Mouse (Mus musculus) stomach, embryonic 16.5 days (tissue): ENCODE data around the gene Arcn1. TPM values are rescaled to one million over a fixed set of nuclear protein-coding genes. Genes with fewer than 3 reads are reported as not detected.
A peak's percentile ranks its signal among the peaks of the same experiment; 100 is the strongest.

Experiments used
- ATAC-seq: fragments of 200-750 bp; cut with Nextera tagmentation; 2 replicates; pipeline ENCODE4 v1.8.0; 2017; ENCODE audit warnings: moderate number of reproducible peaks, moderate TSS enrichment; ENCODE audit not compliant: insufficient read depth, low FRiP score
- H3K27ac ChIP-seq: fragments of 300-500 bp; sonication (generic); 2 replicates; pipeline ENCODE4 v1.5.1; 2014; ENCODE audit warnings: low read length
- H3K27me3 ChIP-seq: fragments of 300-500 bp; sonication (generic); 2 replicates; pipeline ENCODE4 v1.6.1; 2014; ENCODE audit warnings: low read length, control low read depth, mixed read lengths; ENCODE audit not compliant: control insufficient read depth, insufficient read depth
- H3K36me3 ChIP-seq: fragments of 300-500 bp; sonication (generic); 2 replicates; pipeline ENCODE4 v1.6.1; 2014; ENCODE audit warnings: low read length; ENCODE audit not compliant: control insufficient read depth, insufficient read depth
- H3K4me1 ChIP-seq: fragments of 300-500 bp; sonication (generic); 2 replicates; pipeline ENCODE4 v1.6.1; 2014; ENCODE audit warnings: low read length, control low read depth, mixed read lengths; ENCODE audit not compliant: control insufficient read depth, insufficient read depth
- H3K4me2 ChIP-seq: fragments of 300-500 bp; sonication (generic); 2 replicates; pipeline ENCODE4 v1.6.1; 2014; ENCODE audit warnings: low read depth, low read length, mixed read lengths
- H3K4me3 ChIP-seq: fragments of 300-500 bp; sonication (generic); replicated peaks from 2 replicates; pipeline ENCODE4 v1.5.1; 2014; ENCODE audit warnings: mild to moderate bottlenecking, low read length
- H3K9ac ChIP-seq: fragments of 300-500 bp; sonication (generic); 2 replicates; pipeline ENCODE4 v1.6.1; 2014; ENCODE audit warnings: low read length
- H3K9me3 ChIP-seq: fragments of 300-500 bp; sonication (generic); replicated peaks from 2 replicates; pipeline ENCODE4 v1.6.1; 2016; ENCODE audit warnings: low read length, control low read depth; ENCODE audit not compliant: control insufficient read depth
- WGBS: fragments of 180-500 bp; shearing (Covaris S2); extraction: QIAGEN DNeasy Blood & Tissue Kit; methylation state at CpG from one replicate; pipeline ENCODE4 v1.1.7; 2014; 5-methylcytosine and 5-hydroxymethylcytosine counted together
- polyA plus RNA-seq: library from polyadenylated mRNA; unstranded; fragments of >200 nt; fragmentation: Nextera tagmentation; extraction: Ambion mirVana; gene quantifications from 2 replicates; pipeline ENCODE4 v1.2.1, GENCODE M21; 2015

Gene Arcn1
- polyA plus RNA-seq, 1 experiment from 2014 or later, result 212 TPM

DNA sequence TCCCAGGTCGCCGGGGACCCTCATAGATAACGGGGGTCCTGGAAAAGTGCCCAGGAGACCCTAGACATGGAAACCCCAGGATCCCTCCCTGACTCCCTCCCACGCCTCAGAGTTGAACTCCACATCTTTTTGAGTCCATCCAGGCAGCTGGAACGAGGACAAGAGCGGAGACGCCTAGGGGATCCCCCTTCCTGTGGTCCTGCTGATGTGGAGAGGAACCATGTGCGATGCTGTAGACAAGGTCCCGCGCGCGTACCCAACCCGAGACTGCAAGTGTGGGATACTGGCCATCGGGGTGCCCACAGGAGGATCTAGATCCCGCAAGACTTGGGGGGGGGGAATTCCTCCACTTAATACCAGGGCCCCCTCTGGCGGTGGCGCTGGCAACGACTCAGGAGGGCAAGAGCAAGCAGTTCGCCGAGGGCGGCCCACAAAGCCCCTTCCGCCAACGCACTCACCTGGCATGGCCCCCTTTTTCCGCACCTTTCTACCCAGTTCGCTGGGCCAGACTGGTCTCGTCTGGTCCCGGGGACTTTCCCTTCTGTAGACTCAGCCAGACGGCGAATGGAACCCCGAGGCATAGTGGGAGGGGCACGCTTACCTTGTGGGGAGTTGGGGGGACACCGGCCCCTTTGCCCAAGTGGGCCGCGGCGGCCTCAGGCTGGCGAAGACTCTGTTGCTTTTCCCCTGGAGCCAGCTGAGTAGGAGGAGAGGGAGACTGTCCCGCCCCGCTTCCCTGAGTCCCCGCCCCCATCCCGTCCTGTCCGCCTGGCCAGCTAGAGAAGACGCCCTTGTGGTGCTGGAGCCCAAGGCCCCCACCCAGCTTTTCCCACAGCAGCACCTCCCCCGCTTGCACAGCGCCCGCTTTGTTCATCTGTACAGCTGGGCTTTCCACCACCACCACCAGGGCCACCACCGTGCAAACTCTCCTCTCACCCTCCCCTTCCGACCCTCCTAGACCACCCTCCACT, 32.8 kb downstream of the Arcn1 start, which contains the start of gene Phldb1:
TSS of gene Phldb1 (minus strand) at position 675 of the 971 bp plus-strand sequence.
- Histone ChIP-seq H3K36me3 (no peaks in the 10 kb centered on the region), H3K4me1 (peaks cover 27% of the 10 kb centered on the region)
- WGBS, result 1% methylated on average over 47 of the region's 47 CpGs

DNA sequence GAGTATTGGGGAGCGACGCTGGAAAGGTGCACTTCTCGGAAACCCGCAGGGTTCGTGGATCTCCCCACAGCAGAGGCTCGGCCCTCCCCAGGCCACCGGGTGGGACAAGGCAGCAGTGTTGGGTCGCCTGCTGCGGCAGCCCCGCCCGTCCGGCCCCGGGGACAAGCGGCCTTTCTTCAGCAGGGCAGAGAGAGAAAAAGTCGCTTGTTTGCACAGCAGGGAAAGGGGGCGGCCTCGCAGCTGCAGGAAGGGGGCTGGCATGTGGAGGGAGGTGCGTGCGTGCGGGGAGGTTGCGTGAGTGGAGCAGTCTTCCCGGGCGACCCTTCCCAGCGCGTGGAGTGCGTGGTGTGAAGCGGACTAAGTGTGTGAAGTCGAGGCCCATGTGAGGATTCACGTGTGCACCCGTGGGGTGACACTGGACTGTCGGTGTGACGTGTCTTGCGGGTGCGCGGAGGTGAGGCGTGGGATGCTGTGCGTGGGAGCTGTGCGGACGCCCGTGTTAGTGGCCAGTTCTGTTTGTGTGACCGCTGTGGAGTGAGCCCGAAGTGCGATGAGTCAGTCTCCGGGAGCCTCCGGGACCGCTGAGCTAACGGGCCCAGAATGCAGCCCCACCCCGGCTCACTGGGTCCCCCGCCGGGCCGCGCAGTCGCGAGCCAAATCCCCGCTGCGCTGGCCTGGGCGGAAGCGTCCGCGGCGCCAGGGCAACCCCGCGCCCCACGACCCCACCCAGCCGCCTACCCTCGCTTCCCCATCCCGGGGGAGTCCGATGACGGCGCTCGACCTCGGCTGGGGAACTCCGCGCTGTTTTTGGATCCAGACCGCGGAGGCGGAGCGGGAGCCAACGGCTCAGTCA, 33.7 kb downstream of the Arcn1 start:
- H3K27me3 ChIP-seq, result no peaks in the 10 kb centered on the region; the same call in 1 of the 2 replicates
- H3K4me3 ChIP-seq, result peak overlapping the region; percentile 67
- WGBS, result 1% methylated on average over 79 of the region's 79 CpGs
- H3K4me1 ChIP-seq, result peaks cover 27% of the 10 kb centered on the region
- H3K9ac ChIP-seq, result peak overlapping the region; percentile 74
- no peaks in the 10 kb centered on the region for H3K36me3 ChIP-seq
- H3K4me2 ChIP-seq, result peak overlapping the region; percentile 95
- H3K27ac ChIP-seq, result peak overlapping the region; percentile 61
- H3K9me3 ChIP-seq, result no peaks in the 10 kb centered on the region
- ATAC-seq, result peak; percentile 57

More for the DNA sequence above, 32.8 kb downstream of the Arcn1 start, which contains the start of gene Phldb1:
- H3K27ac ChIP-seq, result peak within 1 kb of the TSS; percentile 61
- H3K9me3 ChIP-seq, result no peaks in the 10 kb centered on the region
- H3K9ac ChIP-seq, result peak within 1 kb of the TSS; percentile 74
- H3K4me3 ChIP-seq, result peak within 1 kb of the TSS; percentile 67
- peak within 1 kb of the TSS; percentile 95 for H3K4me2 ChIP-seq
- no peaks in the 10 kb centered on the region; the same call in 1 of the 2 replicates for H3K27me3 ChIP-seq
- peak; percentile 83 for ATAC-seq

GRCm38 (mm10) chr9:44732921-44733530, 34.6 kb downstream of the Arcn1 start:
- Histone ChIP-seq H3K9ac (peak overlapping the region; percentile 74), H3K27ac (peak overlapping the region; percentile 61), H3K4me1 (peaks cover 27% of the 10 kb centered on the region), H3K4me2 (peak overlapping the region; percentile 95), H3K4me3 (peak overlapping the region; percentile 67), H3K9me3 (no peaks in the 10 kb centered on the region), H3K27me3 (no peaks in the 10 kb centered on the region; the same call in 1 of the 2 replicates), H3K36me3 (no peaks in the 10 kb centered on the region)
- no peak for ATAC-seq
- WGBS, result 62% methylated on average over 12 of the region's 12 CpGs

GRCm38 (mm10) chr9:44732130-44732549, 35.5 kb downstream of the Arcn1 start:
- 54% methylated on average over 5 of the region's 5 CpGs for WGBS
- Histone ChIP-seq H3K4me2 (no peak overlapping the region), H3K9me3 (no peaks in the 10 kb centered on the region), H3K4me1 (peaks cover 27% of the 10 kb centered on the region), H3K27me3 (no peaks in the 10 kb centered on the region; the same call in 1 of the 2 replicates), H3K9ac (no peak overlapping the region; the same call in 1 of the 2 replicates), H3K36me3 (no peaks in the 10 kb centered on the region), H3K27ac (no peak overlapping the region), H3K4me3 (no peak overlapping the region)
- ATAC-seq, result no peak

- Histone ChIP-seq H3K9ac (no peak overlapping the region), H3K9me3 (no peaks in the 10 kb centered on the region), H3K4me3 (no peak overlapping the region), H3K27ac (no peak overlapping the region), H3K36me3 (no peaks in the 10 kb centered on the region), H3K4me1 (peaks cover 27% of the 10 kb centered on the region), H3K27me3 (no peaks in the 10 kb centered on the region), H3K4me2 (no peak overlapping the region)
- WGBS, result 66% methylated on average over 5 of the region's 5 CpGs
- no peak for ATAC-seq
These were observed 40.2 kb downstream of the Arcn1 start for GRCm38 (mm10) chr9:44727441-44727840.

GRCm38 (mm10) chr9:44726431-44727146, 41.1 kb downstream of the Arcn1 start:
- H3K9ac ChIP-seq, result no peak overlapping the region
- H3K4me2 ChIP-seq, result no peak overlapping the region
- H3K9me3 ChIP-seq, result no peaks in the 10 kb centered on the region
- no peak overlapping the region for H3K27ac ChIP-seq
- 36% methylated on average over 10 of the region's 10 CpGs for WGBS
- no peak overlapping the region for H3K4me3 ChIP-seq
- peaks cover 26% of the 10 kb centered on the region for H3K4me1 ChIP-seq
- H3K36me3 ChIP-seq, result no peaks in the 10 kb centered on the region
- ATAC-seq, result no peak
- no peaks in the 10 kb centered on the region for H3K27me3 ChIP-seq

DNA sequence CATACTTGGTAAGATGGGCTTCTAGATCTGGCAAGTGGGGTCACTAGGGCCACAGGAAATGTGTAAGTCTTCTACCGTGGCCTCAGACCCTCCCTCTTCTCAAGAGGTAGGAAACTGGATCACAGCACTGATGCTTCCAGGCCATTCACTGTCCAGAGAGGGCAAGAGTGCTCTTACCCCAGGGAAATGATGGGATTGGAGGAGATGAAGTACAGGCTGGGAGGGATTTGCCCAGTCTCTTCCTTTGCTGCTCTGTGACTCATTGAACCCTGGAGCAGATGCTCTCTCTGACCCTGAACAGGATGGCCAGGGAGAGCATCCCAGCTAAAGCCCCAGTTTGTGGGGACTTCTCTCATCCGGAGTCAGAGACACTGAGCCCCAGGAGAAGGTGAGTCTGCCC, 43.0 kb downstream of the Arcn1 start:
- 51% methylated on average over 2 of the region's 2 CpGs for WGBS
- H3K4me1 ChIP-seq, result peaks cover 37% of the 10 kb centered on the region
- no peak overlapping the region for H3K9ac ChIP-seq
- H3K9me3 ChIP-seq, result no peaks in the 10 kb centered on the region
- ATAC-seq, result no peak
- H3K27ac ChIP-seq, result peak overlapping the region; percentile 42; the same call in 1 of the 2 replicates
- H3K4me2 ChIP-seq, result no peak overlapping the region
- H3K4me3 ChIP-seq, result no peak overlapping the region
- no peaks in the 10 kb centered on the region for H3K36me3 ChIP-seq
- H3K27me3 ChIP-seq, result no peaks in the 10 kb centered on the region

GRCm38 (mm10) chr9:44724223-44724622, 43.4 kb downstream of the Arcn1 start:
- WGBS, result 38% methylated on average over 6 of the region's 6 CpGs

More at GRCm38 (mm10) chr9:44724223-44724622, 43.4 kb downstream of the Arcn1 start:
- no peak overlapping the region for H3K4me3 ChIP-seq
- H3K36me3 ChIP-seq, result no peaks in the 10 kb centered on the region
- no peak overlapping the region for H3K9ac ChIP-seq
- no peak overlapping the region for H3K4me2 ChIP-seq
- peaks cover 37% of the 10 kb centered on the region for H3K4me1 ChIP-seq
- ATAC-seq, result no peak
- H3K27ac ChIP-seq, result peak overlapping the region; percentile 42
- no peaks in the 10 kb centered on the region for H3K9me3 ChIP-seq
- H3K27me3 ChIP-seq, result no peaks in the 10 kb centered on the region
